Mouse (Mus musculus): ENCODE measurements around the gene Hpd. TPM values are rescaled to one million over a fixed set of nuclear protein-coding genes. Genes with fewer than 3 reads are reported as not detected.

Hpd gene
- polyA plus RNA-seq, 2 experiments: 26.7 to 28.7 TPM

DNA sequence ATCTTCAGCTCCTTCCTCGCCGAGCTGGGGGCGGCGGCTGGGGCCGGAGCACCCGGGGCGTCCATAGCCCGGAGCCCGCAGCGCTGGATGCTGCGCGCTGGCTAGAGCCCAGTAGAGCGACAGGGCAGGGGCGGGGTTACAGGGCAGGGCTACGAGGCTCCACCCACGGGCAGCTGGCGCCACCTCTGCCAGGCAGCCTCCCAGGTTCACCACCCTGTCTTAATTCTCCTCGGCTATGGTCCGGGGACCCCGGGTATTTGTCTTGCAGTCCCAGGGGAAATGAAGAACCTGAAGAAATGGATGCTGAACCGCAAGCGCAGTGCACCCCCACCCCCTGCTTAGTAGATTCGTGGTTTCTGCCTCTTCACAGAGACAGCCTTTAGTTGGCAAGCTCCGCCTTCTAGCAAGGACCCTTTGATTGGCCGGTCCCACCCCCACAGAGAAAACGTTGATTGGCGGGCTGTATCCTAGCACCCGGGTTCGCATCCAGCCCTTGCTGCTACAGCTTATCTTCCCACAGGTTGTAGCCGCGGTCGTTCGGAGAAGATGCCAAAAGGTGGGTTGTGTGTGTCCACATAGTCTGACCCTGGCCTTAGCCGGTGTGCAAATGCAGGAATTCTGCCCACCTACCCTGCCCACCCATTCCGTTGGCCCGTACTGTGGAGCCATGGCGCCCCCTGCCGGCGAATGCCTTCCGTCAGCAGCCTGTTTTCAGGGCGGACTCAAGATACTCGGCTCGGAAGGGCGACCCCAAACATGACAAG, 50.0 kb downstream of the Hpd start, which contains the start of gene Rhof:
Gene Rhof, minus strand, starts transcription at position 385 of the 764 bp plus-strand sequence.
- peak within 1 kb of the TSS; percentile 62 for H3K27ac ChIP-seq
- TF ChIP-seq EP300 (IDR thresholded peaks at IDR 0.05; ENCODE audit: low read depth) (no peak), CTCF (IDR thresholded peaks at IDR 0.05; ENCODE audit: low read depth) (peak; percentile 98)
- WGBS (ENCODE audit: insufficient replicate concordance): under 1% methylated on average over 44 of the region's 44 CpGs
- no peaks in the 10 kb centered on the region for H3K9me3 ChIP-seq (ENCODE audit: control insufficient read depth, low read length)
- ATAC-seq (ENCODE audit: insufficient read depth): peak; percentile 78
- H3K27me3 ChIP-seq (ENCODE audit: control insufficient read depth, insufficient read depth, low read length): no peaks in the 10 kb centered on the region
- H3K4me1 ChIP-seq (replicated peaks; ENCODE audit: control insufficient read depth in 2 of 2, insufficient read depth in 2 of 2, low read length in 1 of 2): peaks cover 36 to 53% of the 10 kb centered on the region in 2 experiments
- H3K4me3 ChIP-seq (ENCODE audit: insufficient read depth in 1 of 2, low read depth in 2 of 2, low read length in 2 of 2): peak within 1 kb of the TSS; percentile 50 to 59
- peak within 1 kb of the TSS; percentile 90 for H3K4me2 ChIP-seq (ENCODE audit: low read depth)
- peak; percentile 75 to 82 (median 80) for DNase-seq (ENCODE audit: low read depth in 3 of 3, low spot score in 3 of 3)
- peak within 1 kb of the TSS; percentile 52 for H3K9ac ChIP-seq (replicated peaks)
- H3K36me3 ChIP-seq (replicated peaks; ENCODE audit: control insufficient read depth, insufficient read depth, low read depth): peaks cover 14% of the 10 kb centered on the region

DNA sequence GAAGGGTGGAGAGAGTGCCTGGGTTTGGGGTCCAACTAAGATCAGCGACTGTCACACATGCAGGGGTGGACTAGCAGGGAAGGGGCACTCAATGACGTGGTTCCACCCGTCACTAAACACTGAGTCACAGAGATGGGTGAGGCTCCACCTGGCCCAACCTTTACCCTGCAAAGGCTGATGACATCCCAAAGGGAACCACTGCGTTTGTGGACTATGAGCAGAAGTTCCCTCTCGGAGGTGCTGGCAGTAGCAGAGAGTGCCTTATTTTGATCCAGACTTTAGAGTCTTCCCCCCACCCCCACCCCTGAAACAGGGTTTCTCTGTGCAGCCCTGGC, 51.7 kb downstream of the Hpd start:
- no peak overlapping the region for H3K9ac ChIP-seq (replicated peaks)
- peaks cover 14% of the 10 kb centered on the region for H3K36me3 ChIP-seq (replicated peaks; ENCODE audit: control insufficient read depth, insufficient read depth, low read depth)
- peaks cover 25 to 45% of the 10 kb centered on the region in 2 experiments for H3K4me1 ChIP-seq (replicated peaks; ENCODE audit: control insufficient read depth in 2 of 2, insufficient read depth in 2 of 2, low read length in 1 of 2)
- no peak overlapping the region for H3K27ac ChIP-seq
- H3K27me3 ChIP-seq (ENCODE audit: control insufficient read depth, insufficient read depth, low read length): no peaks in the 10 kb centered on the region
- no peaks in the 10 kb centered on the region for H3K9me3 ChIP-seq (ENCODE audit: control insufficient read depth, low read length)
- TF ChIP-seq EP300 (IDR thresholded peaks at IDR 0.05; ENCODE audit: low read depth) (no peak), CTCF (IDR thresholded peaks at IDR 0.05; ENCODE audit: low read depth) (no peak)
- ATAC-seq (ENCODE audit: insufficient read depth) (no peak), DNase-seq (ENCODE audit: low read depth in 3 of 3, low spot score in 3 of 3) (no peak)
- WGBS (ENCODE audit: insufficient replicate concordance): 61% methylated on average over 5 of the region's 5 CpGs
- no peak overlapping the region for H3K4me3 ChIP-seq (ENCODE audit: insufficient read depth in 1 of 2, low read depth in 2 of 2, low read length in 2 of 2)
- no peak overlapping the region for H3K4me2 ChIP-seq (ENCODE audit: low read depth)

DNA sequence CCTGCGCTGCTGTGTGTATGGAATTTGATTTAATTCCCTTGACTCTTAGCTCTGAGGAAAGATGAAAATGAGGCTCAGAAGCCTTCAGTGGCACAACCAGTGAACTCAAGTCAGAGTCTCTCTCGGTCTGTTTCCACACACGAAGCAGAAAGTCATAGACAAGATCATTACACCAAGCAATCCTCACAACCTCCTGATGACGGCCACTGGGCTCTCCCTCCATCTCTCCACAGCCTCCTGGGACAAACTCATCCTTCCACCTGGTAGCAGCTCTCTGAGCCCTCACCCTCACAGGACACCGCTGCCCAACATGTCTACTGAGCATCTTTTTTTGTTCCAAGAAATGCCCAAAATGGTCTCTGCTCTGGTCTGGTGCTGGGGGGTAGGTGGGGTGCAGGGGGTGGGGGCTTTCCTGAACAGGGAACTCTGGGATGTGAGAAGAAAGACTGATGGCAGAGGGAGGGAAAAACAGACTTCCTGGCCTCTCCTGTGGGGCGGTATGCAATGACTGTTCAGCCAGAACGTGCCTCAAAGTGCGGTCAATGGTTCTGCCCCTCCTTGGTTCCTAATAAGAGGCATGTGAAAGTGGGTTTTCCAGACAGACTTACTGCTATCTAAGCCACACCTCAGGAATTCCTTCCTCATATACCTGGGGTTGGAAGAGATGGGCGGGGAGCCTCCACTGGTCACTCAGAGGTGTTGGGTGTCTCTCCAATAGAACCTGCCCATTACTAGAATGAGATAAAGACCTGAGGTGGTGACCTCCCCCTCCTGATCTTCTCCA, 52.3 kb downstream of the Hpd start:
- WGBS (ENCODE audit: insufficient replicate concordance): 81% methylated on average over 9 of the region's 9 CpGs
- no peak for ATAC-seq (ENCODE audit: insufficient read depth)
- Histone ChIP-seq H3K4me3 (ENCODE audit: insufficient read depth in 1 of 2, low read depth in 2 of 2, low read length in 2 of 2) (no peak overlapping the region), H3K27ac (no peak overlapping the region), H3K9me3 (ENCODE audit: control insufficient read depth, low read length) (no peaks in the 10 kb centered on the region), H3K36me3 (replicated peaks; ENCODE audit: control insufficient read depth, insufficient read depth, low read depth) (peaks cover 14% of the 10 kb centered on the region), H3K4me1 (replicated peaks; ENCODE audit: control insufficient read depth in 2 of 2, insufficient read depth in 2 of 2, low read length in 1 of 2) (peaks cover 26 to 44% of the 10 kb centered on the region in 2 experiments), H3K27me3 (ENCODE audit: control insufficient read depth, insufficient read depth, low read length) (no peaks in the 10 kb centered on the region), H3K9ac (replicated peaks) (no peak overlapping the region), H3K4me2 (ENCODE audit: low read depth) (no peak overlapping the region)
- TF ChIP-seq EP300 (IDR thresholded peaks at IDR 0.05; ENCODE audit: low read depth) (no peak), CTCF (IDR thresholded peaks at IDR 0.05; ENCODE audit: low read depth) (no peak)
- no peak for DNase-seq (ENCODE audit: low read depth in 3 of 3, low spot score in 3 of 3)

DNA sequence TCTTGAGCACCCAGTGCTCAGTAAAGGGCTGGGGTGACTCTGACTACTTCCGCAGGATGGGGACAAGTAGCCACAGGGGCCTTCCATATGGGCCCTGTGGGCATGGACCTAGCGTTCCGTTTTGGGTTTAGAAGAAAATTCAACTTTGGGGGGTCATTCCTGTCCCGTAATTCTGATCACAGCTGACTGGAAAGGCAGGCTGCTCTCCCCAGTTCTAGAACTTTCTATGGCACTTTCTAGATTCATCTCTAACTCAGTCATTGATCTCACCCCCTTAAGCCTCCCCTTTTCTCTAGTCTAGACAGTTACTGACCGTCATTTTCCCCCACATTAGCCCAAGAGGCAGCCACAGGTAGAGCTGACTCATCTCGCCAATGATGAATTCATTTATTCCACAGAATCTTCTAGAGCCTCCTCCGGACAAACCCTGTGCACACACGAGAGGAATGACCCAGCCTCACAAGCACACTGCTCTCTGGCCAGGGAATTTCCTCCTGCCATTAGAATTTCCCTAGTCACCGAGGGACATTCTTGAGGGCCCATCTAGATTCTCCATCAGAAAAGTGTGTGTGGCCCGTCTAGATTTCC, 53.3 kb downstream of the Hpd start:
- Histone ChIP-seq H3K36me3 (replicated peaks; ENCODE audit: control insufficient read depth, insufficient read depth, low read depth) (peaks cover 8% of the 10 kb centered on the region), H3K27me3 (ENCODE audit: control insufficient read depth, insufficient read depth, low read length) (no peaks in the 10 kb centered on the region), H3K4me3 (ENCODE audit: insufficient read depth in 1 of 2, low read depth in 2 of 2, low read length in 2 of 2) (no peak overlapping the region), H3K4me2 (ENCODE audit: low read depth) (peak overlapping the region; percentile 20; the same call in 1 of the 2 replicates), H3K4me1 (replicated peaks; ENCODE audit: control insufficient read depth in 2 of 2, insufficient read depth in 2 of 2, low read length in 1 of 2) (peaks cover 19 to 38% of the 10 kb centered on the region in 2 experiments), H3K9me3 (ENCODE audit: control insufficient read depth, low read length) (no peaks in the 10 kb centered on the region), H3K9ac (replicated peaks) (no peak overlapping the region), H3K27ac (no peak overlapping the region)
- no peak for TF ChIP-seq EP300 (IDR thresholded peaks at IDR 0.05; ENCODE audit: low read depth)
- TF ChIP-seq CTCF (IDR thresholded peaks at IDR 0.05; ENCODE audit: low read depth): no peak
- ATAC-seq (ENCODE audit: insufficient read depth) (no peak), DNase-seq (ENCODE audit: low read depth in 3 of 3, low spot score in 3 of 3) (no peak)
- 37% methylated on average over 10 of the region's 10 CpGs for WGBS (ENCODE audit: insufficient replicate concordance)

Data from liver, embryonic 14.5 days (tissue).